Mouse (Mus musculus) midbrain, embryonic 14.5 days (tissue): ENCODE data around the gene Slc5a1. TPM values are rescaled to one million over a fixed set of nuclear protein-coding genes. Genes with fewer than 3 reads are reported as not detected.

Experiments used
- ATAC-seq: fragments of 200-750 bp; cut with Nextera tagmentation; 2 replicates; pipeline ENCODE4 v1.8.0; 2017; ENCODE audit warnings: moderate number of reproducible peaks, moderate library complexity; ENCODE audit not compliant: low FRiP score, low TSS enrichment
- DNase-seq: peaks from one replicate; pipeline ENCODE4 v3.0.0-alpha.2; 2015
- H3K27ac ChIP-seq: fragments of 300-500 bp; sonication (generic); replicated peaks from 2 replicates; pipeline ENCODE4 v1.5.1; 2014; ENCODE audit warnings: mild to moderate bottlenecking, low read depth, low read length, moderate library complexity
- H3K27me3 ChIP-seq: fragments of 300-500 bp; sonication (generic); 2 replicates; pipeline ENCODE4 v1.6.1; 2014; ENCODE audit warnings: low read length, control low read depth, mixed read lengths; ENCODE audit not compliant: control insufficient read depth, insufficient read depth
- H3K36me3 ChIP-seq: fragments of 300-500 bp; sonication (generic); 2 replicates; pipeline ENCODE4 v1.6.1; 2014; ENCODE audit warnings: low read length, control low read depth; ENCODE audit not compliant: control insufficient read depth, insufficient read depth
- H3K4me1 ChIP-seq: fragments of 300-500 bp; sonication (generic); 2 replicates; pipeline ENCODE4 v1.6.1; 2014; ENCODE audit warnings: mild to moderate bottlenecking, antibody characterized with exemption, low read length, control low read depth; ENCODE audit not compliant: control insufficient read depth, insufficient read depth
- H3K4me2 ChIP-seq: fragments of 300-500 bp; sonication (generic); 2 replicates; pipeline ENCODE4 v1.6.1; 2014; ENCODE audit warnings: mild to moderate bottlenecking, low read length, moderate library complexity
- H3K4me3 ChIP-seq: fragments of 300-500 bp; sonication (generic); replicated peaks from 2 replicates; pipeline ENCODE4 v1.5.1; 2014; ENCODE audit warnings: low read depth, low read length
- H3K9ac ChIP-seq: fragments of 300-500 bp; sonication (generic); replicated peaks from 2 replicates; pipeline ENCODE4 v1.6.1; 2014; ENCODE audit warnings: mild to moderate bottlenecking, low read length, moderate library complexity
- H3K9me3 ChIP-seq: fragments of 300-500 bp; sonication (generic); 2 replicates; pipeline ENCODE4 v1.6.1; 2016; ENCODE audit warnings: low read length, control low read depth, mixed read lengths; ENCODE audit not compliant: control insufficient read depth
- WGBS: fragments of 180-500 bp; shearing (Covaris S2); extraction: QIAGEN DNeasy Blood & Tissue Kit; methylation state at CpG from one replicate; pipeline ENCODE4 v1.1.7; 2014; 5-methylcytosine and 5-hydroxymethylcytosine counted together
- polyA plus RNA-seq: library from polyadenylated mRNA; unstranded; fragments of >200 nt; fragmentation: Nextera tagmentation; extraction: Ambion mirVana; gene quantifications from 2 replicates; pipeline ENCODE4 v1.2.1, GENCODE M21; 2014

Slc5a1 gene
- polyA plus RNA-seq, 1 experiment from 2014 or later = not detected

DNA sequence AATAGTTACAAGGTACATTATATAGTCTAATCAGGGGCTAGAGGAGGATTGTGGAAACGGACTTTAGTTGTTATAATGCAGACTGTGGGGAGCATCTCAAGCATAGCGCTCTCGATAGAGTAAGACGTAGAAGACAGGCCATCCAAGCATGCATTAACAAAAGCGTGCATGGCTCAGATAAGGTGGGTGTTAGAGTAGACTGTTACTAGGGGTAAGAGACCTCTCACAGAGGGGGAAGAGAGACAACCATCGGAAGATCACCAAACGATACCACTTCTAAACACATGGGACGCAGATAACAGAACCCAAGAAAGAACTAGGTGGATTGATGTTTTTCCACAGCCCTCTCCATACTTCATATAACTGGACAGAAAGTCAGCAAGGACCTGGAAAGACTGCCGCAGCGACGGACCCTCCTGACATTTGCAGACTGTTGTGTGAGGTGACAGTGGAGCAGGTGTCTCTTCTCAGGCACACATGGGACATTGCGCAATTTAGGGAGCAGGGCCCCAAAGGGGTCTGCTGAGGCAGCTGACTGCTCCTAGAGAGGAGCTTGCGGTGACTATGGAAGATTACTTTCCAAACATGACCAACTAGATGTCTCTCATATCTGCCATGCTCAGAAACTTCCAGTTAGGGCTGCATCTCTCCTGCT is 98.6 kb downstream of the Slc5a1 start:
- H3K4me2 ChIP-seq = no peak overlapping the region
- no peaks in the 10 kb centered on the region for H3K36me3 ChIP-seq
- no peaks in the 10 kb centered on the region for H3K27me3 ChIP-seq
- H3K4me1 ChIP-seq = no peaks in the 10 kb centered on the region
- DNase-seq = no peak
- H3K4me3 ChIP-seq = no peak overlapping the region
- ATAC-seq = no peak
- no peak overlapping the region for H3K9ac ChIP-seq
- H3K27ac ChIP-seq = no peak overlapping the region
- 81% methylated on average over 13 of the region's 13 CpGs for WGBS
- no peaks in the 10 kb centered on the region for H3K9me3 ChIP-seq

DNA sequence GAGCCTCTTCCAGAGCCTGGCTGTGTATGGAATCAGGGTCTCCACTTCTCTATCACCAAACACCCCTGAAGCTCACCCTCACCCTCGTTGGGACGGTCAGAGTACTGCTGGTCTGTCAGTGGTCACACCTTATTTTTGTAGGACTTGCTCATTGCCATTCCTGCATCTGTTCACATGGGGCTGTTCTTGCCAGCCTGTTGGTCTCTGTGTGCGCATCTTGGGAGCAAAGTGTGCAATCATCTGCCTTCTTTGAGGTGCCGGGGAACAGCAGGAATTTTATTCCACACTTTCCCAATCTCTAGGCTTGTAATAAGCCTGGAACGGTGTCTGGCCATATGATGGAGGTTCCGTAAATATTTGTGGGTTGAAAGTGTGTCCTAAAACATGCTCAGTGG is 99.1 kb downstream of the Slc5a1 start:
- Histone ChIP-seq H3K4me2 (no peak overlapping the region), H3K27ac (no peak overlapping the region), H3K27me3 (no peaks in the 10 kb centered on the region), H3K9me3 (no peaks in the 10 kb centered on the region), H3K4me1 (no peaks in the 10 kb centered on the region), H3K9ac (no peak overlapping the region), H3K4me3 (no peak overlapping the region), H3K36me3 (no peaks in the 10 kb centered on the region)
- no peak for ATAC-seq
- whole genome bisulfite sequencing = 86% methylated on average over 6 of the region's 6 CpGs
- DNase-seq = no peak

DNA sequence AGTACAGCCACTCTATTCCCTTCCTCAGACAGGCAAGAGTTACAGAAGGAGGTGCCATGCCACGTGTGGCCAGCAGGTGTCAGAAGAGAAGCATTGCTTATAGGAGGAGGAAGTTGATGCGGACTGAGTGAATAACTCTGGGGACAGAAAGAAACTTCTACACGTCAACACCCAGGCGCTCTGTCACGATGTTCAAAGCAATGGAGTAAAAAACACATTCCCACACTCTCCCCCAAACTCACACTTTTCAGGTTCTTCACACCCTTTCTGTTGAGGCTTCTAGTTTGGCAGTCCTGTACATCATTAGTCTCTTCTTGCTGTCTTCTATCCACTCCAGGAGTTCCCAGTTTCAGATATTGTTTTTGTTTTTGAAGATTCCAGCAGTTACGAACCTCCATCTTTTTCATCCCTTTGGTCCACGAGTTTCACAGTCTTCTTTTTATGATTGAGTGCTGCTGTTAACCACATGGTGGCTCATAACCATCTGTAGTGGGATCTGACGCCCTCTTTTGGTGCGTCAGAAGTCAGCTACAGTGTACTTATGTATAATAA is 99.7 kb downstream of the Slc5a1 start:
- DNase-seq (peak; percentile 91), ATAC-seq (no peak)
- H3K9ac ChIP-seq = no peak overlapping the region
- H3K4me2 ChIP-seq = no peak overlapping the region
- H3K27ac ChIP-seq = no peak overlapping the region
- H3K9me3 ChIP-seq = no peaks in the 10 kb centered on the region
- H3K27me3 ChIP-seq = no peaks in the 10 kb centered on the region
- H3K36me3 ChIP-seq = no peaks in the 10 kb centered on the region
- WGBS = 20% methylated on average over 9 of the region's 9 CpGs
- H3K4me1 ChIP-seq = no peaks in the 10 kb centered on the region
- no peak overlapping the region for H3K4me3 ChIP-seq

DNA sequence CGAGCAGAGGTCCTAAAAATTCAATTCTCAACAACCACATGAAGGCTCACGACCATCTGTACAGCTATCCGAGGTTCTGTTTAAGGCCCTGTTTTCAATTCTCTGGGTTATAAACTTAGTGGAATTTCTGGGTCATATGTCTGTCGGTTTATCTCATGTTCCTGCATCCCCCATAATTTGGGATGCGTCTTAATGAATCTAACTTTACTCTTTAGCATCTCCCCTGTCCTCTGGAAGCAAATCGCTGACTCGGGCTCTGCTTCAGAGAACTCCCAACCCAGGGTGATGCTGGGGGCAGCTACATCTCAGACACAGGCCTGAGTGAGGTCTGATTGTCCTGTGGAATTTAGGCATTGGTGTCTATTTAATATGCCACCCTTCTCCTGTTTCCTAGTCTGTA is 100.3 kb downstream of the Slc5a1 start:
- H3K36me3 ChIP-seq = no peaks in the 10 kb centered on the region
- no peak overlapping the region for H3K4me3 ChIP-seq
- no peak for ATAC-seq
- no peaks in the 10 kb centered on the region for H3K9me3 ChIP-seq
- no peak for DNase-seq
- no peak overlapping the region for H3K4me2 ChIP-seq
- H3K27me3 ChIP-seq = no peaks in the 10 kb centered on the region
- no peak overlapping the region for H3K27ac ChIP-seq
- no peak overlapping the region for H3K9ac ChIP-seq
- 83% methylated on average over 7 of the region's 7 CpGs for WGBS
- H3K4me1 ChIP-seq = no peaks in the 10 kb centered on the region

- no peaks in the 10 kb centered on the region for H3K36me3 ChIP-seq
- no peaks in the 10 kb centered on the region for H3K9me3 ChIP-seq
- no peaks in the 10 kb centered on the region for H3K27me3 ChIP-seq
- no peak overlapping the region for H3K27ac ChIP-seq
- no peak overlapping the region for H3K4me3 ChIP-seq
- WGBS = 93% methylated on average over 7 of the region's 7 CpGs
- DNase-seq (no peak), ATAC-seq (no peak)
- H3K4me2 ChIP-seq = no peak overlapping the region
- H3K9ac ChIP-seq = no peak overlapping the region
- H3K4me1 ChIP-seq = no peaks in the 10 kb centered on the region
Measured at GRCm38 (mm10) chr5:33206328-33206727, 102.3 kb downstream of the Slc5a1 start.

DNA sequence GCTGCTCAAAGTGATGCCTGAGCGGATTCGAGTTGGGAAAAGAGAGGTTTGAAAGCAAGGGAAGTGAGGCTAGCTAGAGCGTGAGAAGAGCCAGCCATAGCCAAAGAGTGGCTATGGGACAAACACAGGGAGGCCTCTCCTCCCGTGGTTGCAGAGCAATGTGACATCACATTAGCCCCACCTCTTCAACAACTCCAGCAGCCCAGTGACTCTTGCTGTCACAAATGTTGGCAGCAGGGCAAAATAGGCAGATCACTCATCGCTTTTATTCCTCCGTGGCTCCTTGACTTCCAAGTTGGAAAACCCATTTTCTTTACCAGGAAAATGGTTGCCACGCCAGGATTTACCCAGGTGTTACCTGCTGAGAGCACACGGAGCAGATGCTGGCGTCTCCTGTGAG is 103.1 kb downstream of the Slc5a1 start:
- H3K9ac ChIP-seq = no peak overlapping the region
- no peak overlapping the region for H3K27ac ChIP-seq
- no peak overlapping the region for H3K4me2 ChIP-seq
- no peaks in the 10 kb centered on the region for H3K4me1 ChIP-seq
- no peaks in the 10 kb centered on the region for H3K36me3 ChIP-seq
- DNase-seq (no peak), ATAC-seq (no peak)
- H3K4me3 ChIP-seq = no peak overlapping the region
- WGBS = 57% methylated on average over 9 of the region's 9 CpGs
- H3K27me3 ChIP-seq = no peaks in the 10 kb centered on the region
- H3K9me3 ChIP-seq = no peaks in the 10 kb centered on the region

GRCm38 (mm10) chr5:33208533-33209245 is 104.7 kb downstream of the Slc5a1 start:
- Histone ChIP-seq H3K36me3 (no peaks in the 10 kb centered on the region), H3K27ac (no peak overlapping the region), H3K4me1 (no peaks in the 10 kb centered on the region), H3K4me3 (no peak overlapping the region), H3K4me2 (no peak overlapping the region), H3K27me3 (no peaks in the 10 kb centered on the region), H3K9ac (no peak overlapping the region), H3K9me3 (no peaks in the 10 kb centered on the region)
- DNase-seq (no peak), ATAC-seq (no peak)
- 71% methylated on average over 14 of the region's 14 CpGs for WGBS

DNA sequence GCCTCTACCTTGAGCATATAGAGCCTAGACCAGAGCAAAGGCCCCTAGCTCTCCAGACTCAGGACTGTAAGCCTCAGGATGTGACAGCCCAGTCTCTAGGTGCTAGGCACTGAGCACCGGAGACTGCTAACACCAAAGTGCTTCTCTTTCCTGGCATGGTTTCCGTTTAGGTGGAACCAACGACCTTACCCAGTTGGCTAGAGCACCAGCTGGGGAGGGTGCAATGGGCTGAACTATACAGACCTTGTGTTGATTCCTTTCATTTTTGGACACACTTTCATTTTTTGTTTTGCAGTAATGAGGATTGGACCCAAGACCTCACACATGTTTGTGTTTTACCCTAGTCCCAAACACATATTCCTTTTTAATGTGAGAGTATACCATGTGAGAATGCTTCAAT is 106.5 kb downstream of the Slc5a1 start:
- H3K27me3 ChIP-seq = no peaks in the 10 kb centered on the region
- H3K4me3 ChIP-seq = no peak overlapping the region
- H3K4me1 ChIP-seq = no peaks in the 10 kb centered on the region
- H3K27ac ChIP-seq = no peak overlapping the region
- DNase-seq = no peak
- 91% methylated on average over 3 of the region's 3 CpGs for WGBS
- no peaks in the 10 kb centered on the region for H3K9me3 ChIP-seq
- no peak for ATAC-seq
- H3K4me2 ChIP-seq = no peak overlapping the region
- H3K9ac ChIP-seq = no peak overlapping the region
- no peaks in the 10 kb centered on the region for H3K36me3 ChIP-seq

GRCm38 (mm10) chr5:33211254-33211653 is 107.2 kb downstream of the Slc5a1 start:
- Histone ChIP-seq H3K27me3 (no peaks in the 10 kb centered on the region), H3K9ac (no peak overlapping the region), H3K4me3 (no peak overlapping the region), H3K4me1 (no peaks in the 10 kb centered on the region), H3K27ac (no peak overlapping the region), H3K9me3 (no peaks in the 10 kb centered on the region), H3K4me2 (no peak overlapping the region), H3K36me3 (no peaks in the 10 kb centered on the region)
- ATAC-seq (no peak), DNase-seq (no peak)
- 77% methylated on average over 5 of the region's 5 CpGs for WGBS
